Mouse (Mus musculus): ENCODE measurements at regions not wholly inside any gene's neighbourhood (a gene's known extent, or its start where the extent isn't known, plus 50 kb on each side); places are given as distances from the start of the nearest gene placed in this dataset.

DNA sequence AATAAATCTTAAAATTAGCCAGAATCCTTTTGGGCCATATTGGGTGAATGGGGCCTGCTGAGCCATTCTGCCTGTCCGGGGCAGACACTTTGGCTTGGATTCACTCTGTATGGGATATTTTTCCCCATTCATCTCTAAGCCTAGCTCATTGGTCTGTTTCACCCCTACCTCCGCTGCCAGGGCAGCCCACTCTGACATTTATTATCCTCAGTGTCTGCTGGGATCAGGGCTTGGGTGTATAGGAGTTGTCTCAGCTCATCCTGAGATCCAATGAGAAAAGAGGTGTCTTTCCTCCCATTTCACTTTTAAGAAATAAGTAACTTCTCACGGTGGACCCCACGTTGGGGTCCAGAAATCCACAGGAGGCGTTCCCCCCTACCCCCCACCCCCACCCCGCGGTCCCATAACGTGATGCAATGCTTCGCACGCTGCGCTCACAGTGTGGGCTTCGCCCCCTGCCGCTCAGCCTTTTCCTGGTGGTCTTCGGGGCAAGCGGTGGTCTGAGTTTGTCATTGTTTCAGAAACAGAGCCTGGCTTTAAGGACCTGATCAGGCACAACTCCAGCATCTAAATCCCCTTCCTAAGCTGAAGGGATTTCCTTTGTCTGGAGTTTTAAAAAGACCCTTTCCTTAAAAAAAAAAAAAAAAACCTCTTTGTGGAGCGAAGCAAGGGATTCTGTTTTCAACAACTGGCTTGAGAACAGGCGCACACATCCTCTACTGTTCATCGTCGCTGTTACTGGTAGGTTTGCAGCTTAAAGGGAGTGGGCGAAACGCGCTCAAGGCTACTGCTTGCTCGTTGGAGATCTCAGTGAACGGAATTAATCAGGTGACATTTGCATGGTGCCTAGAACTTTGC, 61.5 kb upstream of the Cpsf6 start:
- TF ChIP-seq CTCF (IDR thresholded peaks at IDR 0.05) (no peak), EP300 (IDR thresholded peaks at IDR 0.05) (no peak)
- Histone ChIP-seq H3K27me3 (replicated peaks; ENCODE audit: insufficient read depth, low read length) (no peaks in the 10 kb centered on the region), H3K36me3 (ENCODE audit: insufficient read depth, low read length) (no peaks in the 10 kb centered on the region), H3K4me3 (ENCODE audit: low read depth, low read length) (no peak overlapping the region), H3K4me1 (ENCODE audit: insufficient read depth, low read depth, low read length) (no peaks in the 10 kb centered on the region), H3K9ac (replicated peaks; ENCODE audit: low read depth) (no peak overlapping the region), H3K9me3 (ENCODE audit: low read length) (no peaks in the 10 kb centered on the region), H3K4me2 (replicated peaks; ENCODE audit: low read depth, low read length) (no peak overlapping the region), H3K27ac (ENCODE audit: low read length) (no peak overlapping the region)
- WGBS, result 55% methylated on average over 24 of the region's 24 CpGs
- ATAC-seq (no peak), DNase-seq (ENCODE audit: low spot score) (no peak)

GRCm38 (mm10) chr10:117440225-117440976, 60.6 kb upstream of the Cpsf6 start:
- no peak overlapping the region for H3K27ac ChIP-seq (ENCODE audit: low read length)
- 85% methylated on average over 9 of the region's 9 CpGs for WGBS
- no peaks in the 10 kb centered on the region for H3K36me3 ChIP-seq (ENCODE audit: insufficient read depth, low read length)
- no peaks in the 10 kb centered on the region for H3K9me3 ChIP-seq (ENCODE audit: low read length)
- DNase-seq (ENCODE audit: low spot score) (no peak), ATAC-seq (no peak)
- H3K4me2 ChIP-seq (replicated peaks; ENCODE audit: low read depth, low read length), result no peak overlapping the region
- no peak overlapping the region for H3K9ac ChIP-seq (replicated peaks; ENCODE audit: low read depth)
- H3K4me1 ChIP-seq (ENCODE audit: insufficient read depth, low read depth, low read length), result no peaks in the 10 kb centered on the region
- no peak overlapping the region for H3K4me3 ChIP-seq (ENCODE audit: low read depth, low read length)
- TF ChIP-seq EP300 (IDR thresholded peaks at IDR 0.05) (no peak), CTCF (IDR thresholded peaks at IDR 0.05) (no peak)
- no peaks in the 10 kb centered on the region for H3K27me3 ChIP-seq (replicated peaks; ENCODE audit: insufficient read depth, low read length)

DNA sequence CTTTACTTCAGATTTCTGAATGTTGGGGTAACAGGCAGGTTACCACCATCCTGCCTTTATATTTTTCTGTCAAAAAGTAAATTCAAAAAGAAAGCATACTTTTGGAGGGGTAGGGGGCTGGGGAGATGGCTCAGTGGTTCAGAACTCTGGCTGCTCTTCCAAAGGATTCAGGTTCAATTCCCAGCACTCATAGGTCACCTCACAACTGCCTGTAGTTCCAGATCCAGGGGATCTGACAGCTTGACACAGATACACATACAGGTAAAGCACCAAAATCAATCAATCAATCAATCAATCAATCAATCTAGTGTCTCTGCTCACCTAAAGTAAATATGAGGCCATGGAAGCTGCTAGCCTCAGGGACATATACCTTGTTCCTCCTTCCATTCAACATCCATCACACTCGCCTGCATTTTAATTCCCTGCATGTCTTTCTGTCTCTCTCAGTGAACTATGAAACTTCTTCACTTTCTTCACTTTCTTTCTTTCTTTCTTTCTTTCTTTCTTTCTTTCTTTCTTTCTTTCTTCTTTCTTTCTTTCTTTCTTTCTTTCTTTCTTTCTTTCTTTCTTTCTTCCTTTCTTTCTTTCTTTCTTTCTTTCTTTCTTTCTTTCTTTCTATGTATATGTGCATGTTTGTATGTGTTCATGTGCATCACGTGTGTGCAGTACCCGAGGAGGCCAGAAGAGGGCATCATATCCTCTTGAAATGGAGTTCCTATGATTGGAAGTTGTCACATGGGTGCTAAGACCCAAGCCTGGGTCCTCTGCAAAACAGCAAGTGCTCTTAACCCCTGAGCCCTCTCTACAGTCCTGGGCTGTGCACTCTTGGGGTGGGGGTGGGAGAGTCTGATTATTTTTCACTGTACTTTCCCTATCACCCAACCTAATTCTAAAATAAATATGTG, 59.6 kb upstream of the Cpsf6 start:
- 93% methylated on average over 3 of the region's 3 CpGs for WGBS
- no peak for ATAC-seq

DNA sequence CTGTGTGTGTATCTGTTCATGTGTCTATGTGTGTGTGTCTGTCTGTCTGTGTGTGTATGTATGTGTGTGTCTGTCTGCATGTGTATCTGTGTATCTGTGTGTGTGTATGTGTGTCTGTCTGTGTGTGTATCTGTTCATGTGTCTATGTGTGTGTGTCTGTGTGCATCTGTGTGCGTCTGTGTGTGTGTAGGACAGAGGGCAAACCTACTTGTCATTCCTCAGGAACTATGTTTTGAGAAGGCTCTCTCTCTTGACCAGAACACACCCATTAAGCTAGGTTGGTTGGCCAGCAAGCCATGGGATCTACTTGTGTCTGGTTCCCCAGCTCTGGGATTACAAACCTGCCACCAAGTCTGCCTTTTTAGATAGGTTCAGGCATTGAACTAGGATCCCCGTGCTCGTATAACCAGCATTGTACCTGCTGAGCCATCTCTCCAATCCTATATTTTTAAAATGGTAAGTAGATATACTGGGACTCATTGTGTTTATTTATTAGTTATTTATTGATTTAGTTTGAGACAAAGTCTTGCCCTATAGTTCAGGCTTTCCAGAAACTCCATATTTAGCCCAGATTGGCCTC, 58.9 kb upstream of the Cpsf6 start:
- H3K27me3 ChIP-seq (replicated peaks; ENCODE audit: insufficient read depth, low read length), result no peaks in the 10 kb centered on the region
- H3K36me3 ChIP-seq (ENCODE audit: insufficient read depth, low read length), result no peaks in the 10 kb centered on the region
- no peaks in the 10 kb centered on the region for H3K4me1 ChIP-seq (ENCODE audit: insufficient read depth, low read depth, low read length)
- no peak overlapping the region for H3K4me2 ChIP-seq (replicated peaks; ENCODE audit: low read depth, low read length)
- no peak overlapping the region for H3K27ac ChIP-seq (ENCODE audit: low read length)
- no peak overlapping the region for H3K4me3 ChIP-seq (ENCODE audit: low read depth, low read length)
- no peaks in the 10 kb centered on the region for H3K9me3 ChIP-seq (ENCODE audit: low read length)
- no peak for TF ChIP-seq EP300 (IDR thresholded peaks at IDR 0.05)
- TF ChIP-seq CTCF (IDR thresholded peaks at IDR 0.05), result no peak
- WGBS, result 93% methylated on average over 3 of the region's 3 CpGs
- no peak for ATAC-seq
- no peak for DNase-seq (ENCODE audit: low spot score)
- no peak overlapping the region for H3K9ac ChIP-seq (replicated peaks; ENCODE audit: low read depth)

More for the DNA sequence above, 59.6 kb upstream of the Cpsf6 start:
- Histone ChIP-seq H3K4me2 (replicated peaks; ENCODE audit: low read depth, low read length) (no peak overlapping the region), H3K36me3 (ENCODE audit: insufficient read depth, low read length) (no peaks in the 10 kb centered on the region), H3K9me3 (ENCODE audit: low read length) (no peaks in the 10 kb centered on the region), H3K27me3 (replicated peaks; ENCODE audit: insufficient read depth, low read length) (no peaks in the 10 kb centered on the region), H3K4me1 (ENCODE audit: insufficient read depth, low read depth, low read length) (no peaks in the 10 kb centered on the region), H3K4me3 (ENCODE audit: low read depth, low read length) (no peak overlapping the region), H3K9ac (replicated peaks; ENCODE audit: low read depth) (no peak overlapping the region), H3K27ac (ENCODE audit: low read length) (no peak overlapping the region)
- DNase-seq (ENCODE audit: low spot score), result no peak
- TF ChIP-seq EP300 (IDR thresholded peaks at IDR 0.05) (no peak), CTCF (IDR thresholded peaks at IDR 0.05) (peak; percentile 19; the same call in 1 of the 2 replicates)

DNA sequence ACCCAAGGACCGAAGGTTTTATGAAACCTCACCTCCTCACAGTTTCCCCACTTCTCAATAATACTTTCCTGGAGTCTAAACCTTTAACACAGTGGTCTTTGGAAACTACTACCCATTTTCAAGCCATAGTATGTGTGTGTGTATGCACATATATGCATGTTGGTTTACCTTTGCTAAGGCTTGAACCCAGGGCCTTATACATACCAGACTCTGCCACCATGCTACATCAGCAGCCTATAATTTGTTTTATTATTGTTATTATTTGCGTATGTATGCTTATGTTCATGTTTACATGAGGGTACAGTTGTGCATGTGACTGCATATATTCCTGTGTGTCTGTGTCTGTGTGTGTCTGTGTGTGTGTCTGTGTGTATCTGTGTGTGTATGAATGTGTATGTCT, 58.2 kb upstream of the Cpsf6 start:
- no peak for ATAC-seq
- WGBS, result 97% methylated on average over 2 of the region's 2 CpGs
- no peak for DNase-seq (ENCODE audit: low spot score)
- no peak overlapping the region for H3K4me3 ChIP-seq (ENCODE audit: low read depth, low read length)
- H3K4me1 ChIP-seq (ENCODE audit: insufficient read depth, low read depth, low read length), result no peaks in the 10 kb centered on the region
- H3K4me2 ChIP-seq (replicated peaks; ENCODE audit: low read depth, low read length), result no peak overlapping the region
- H3K9me3 ChIP-seq (ENCODE audit: low read length), result no peaks in the 10 kb centered on the region
- no peak for TF ChIP-seq EP300 (IDR thresholded peaks at IDR 0.05)
- TF ChIP-seq CTCF (IDR thresholded peaks at IDR 0.05), result no peak
- no peaks in the 10 kb centered on the region for H3K36me3 ChIP-seq (ENCODE audit: insufficient read depth, low read length)
- H3K27me3 ChIP-seq (replicated peaks; ENCODE audit: insufficient read depth, low read length), result no peaks in the 10 kb centered on the region
- H3K9ac ChIP-seq (replicated peaks; ENCODE audit: low read depth), result no peak overlapping the region
- H3K27ac ChIP-seq (ENCODE audit: low read length), result no peak overlapping the region

All from lung, postnatal 0 days (tissue).